Mouse (Mus musculus) limb, embryonic 14.5 days (tissue): ENCODE data around the gene Slc13a4. TPM values are rescaled to one million over a fixed set of nuclear protein-coding genes. Genes with fewer than 3 reads are reported as not detected.

Experiments used
- ATAC-seq: fragments of 200-750 bp; cut with Nextera tagmentation; 2 replicates; pipeline ENCODE4 v1.8.0; 2017; ENCODE audit warnings: low read depth, moderate number of reproducible peaks, moderate TSS enrichment; ENCODE audit not compliant: low FRiP score
- DNase-seq: peaks from one replicate; pipeline ENCODE4 v3.0.0-alpha.2; 2015; ENCODE audit warnings: low spot score
- H3K27ac ChIP-seq: fragments of 300-500 bp; sonication (generic); replicated peaks from 2 replicates; pipeline ENCODE4 v1.5.1; 2014; ENCODE audit warnings: low read depth, mild to moderate bottlenecking, low read length, moderate library complexity, mixed read lengths
- H3K27me3 ChIP-seq: fragments of 300-500 bp; sonication (generic); 2 replicates; pipeline ENCODE4 v1.6.1; 2014; ENCODE audit warnings: low read length, mixed read lengths; ENCODE audit not compliant: control insufficient read depth, insufficient read depth
- H3K36me3 ChIP-seq: fragments of 300-500 bp; sonication (generic); 2 replicates; pipeline ENCODE4 v1.6.1; 2014; ENCODE audit warnings: mild to moderate bottlenecking, low read length, moderate library complexity, mixed read lengths; ENCODE audit not compliant: control insufficient read depth, insufficient read depth
- H3K4me1 ChIP-seq: fragments of 300-500 bp; sonication (generic); 2 replicates; pipeline ENCODE4 v1.6.1; 2014; ENCODE audit warnings: antibody characterized with exemption, low read length, mixed read lengths; ENCODE audit not compliant: control insufficient read depth, insufficient read depth
- H3K4me2 ChIP-seq: fragments of 300-500 bp; sonication (generic); replicated peaks from 2 replicates; pipeline ENCODE4 v1.6.1; 2014; ENCODE audit warnings: low read depth, mild to moderate bottlenecking, low read length, moderate library complexity; ENCODE audit not compliant: severe bottlenecking
- H3K4me3 ChIP-seq: fragments of 300-500 bp; sonication (generic); replicated peaks from 2 replicates; pipeline ENCODE4 v1.5.1; 2014; ENCODE audit warnings: low read length
- H3K9ac ChIP-seq: fragments of 300-500 bp; sonication (generic); 2 replicates; pipeline ENCODE4 v1.6.1; 2014; ENCODE audit warnings: mild to moderate bottlenecking, low read depth, low read length, moderate library complexity; ENCODE audit not compliant: severe bottlenecking
- H3K9me3 ChIP-seq: fragments of 300-500 bp; sonication (generic); 2 replicates; pipeline ENCODE4 v1.6.1; 2016; ENCODE audit warnings: low read length; ENCODE audit not compliant: control insufficient read depth
- POLR2A ChIP-seq: fragments of 200-500 bp; IDR thresholded peaks from 2 replicates; pipeline ENCODE4 v1.8.0; 2012; ENCODE audit warnings: inconsistent platforms, mild to moderate bottlenecking, moderate library complexity, borderline replicate concordance; ENCODE audit not compliant: insufficient read depth, insufficient read length; ENCODE audit errors: extremely low read depth
- WGBS: fragments of 180-500 bp; shearing (Covaris S2); extraction: QIAGEN DNeasy Blood & Tissue Kit; methylation state at CpG from one replicate; pipeline ENCODE4 v1.1.7; 2014; 5-methylcytosine and 5-hydroxymethylcytosine counted together
- polyA plus RNA-seq, 2 experiments: library from polyadenylated mRNA; depleted of rRNA in 1 of 2; stranded (reverse) in 1 of 2; unstranded in 1 of 2; fragments of >200 nt; fragmentation: Nextera tagmentation in 1 of 2; extraction: Ambion mirVana in 1 of 2; gene quantifications; 2 replicates each; pipeline versions ENCODE4 v1.2.1 to v1.2.3; 2012 to 2014

The Slc13a4 gene
- polyA plus RNA-seq, 2 experiments = 0.30 to 0.33 TPM

- Histone ChIP-seq H3K4me3 (no peak overlapping the region), H3K4me1 (peaks cover 9% of the 10 kb centered on the region), H3K4me2 (no peak overlapping the region), H3K9me3 (no peaks in the 10 kb centered on the region), H3K27me3 (no peaks in the 10 kb centered on the region), H3K27ac (no peak overlapping the region), H3K36me3 (no peaks in the 10 kb centered on the region; the same call in 1 of the 2 replicates), H3K9ac (no peak overlapping the region)
- no peak for ATAC-seq
- DNase-seq = no peak
- 70% methylated on average over 13 of the region's 13 CpGs for WGBS
- TF ChIP-seq POLR2A = no peak
Observed at GRCm38 (mm10) chr6:35269643-35270042, 38.3 kb downstream of the Slc13a4 start.

GRCm38 (mm10) chr6:35268711-35269110 lies 39.2 kb downstream of the Slc13a4 start:
- TF ChIP-seq POLR2A = no peak
- no peak overlapping the region for H3K4me3 ChIP-seq
- no peak for ATAC-seq
- H3K27me3 ChIP-seq = no peaks in the 10 kb centered on the region
- no peak overlapping the region for H3K27ac ChIP-seq
- H3K9me3 ChIP-seq = no peaks in the 10 kb centered on the region
- peaks cover 2% of the 10 kb centered on the region for H3K36me3 ChIP-seq
- no peak overlapping the region for H3K4me2 ChIP-seq
- peaks cover 9% of the 10 kb centered on the region for H3K4me1 ChIP-seq
- no peak for DNase-seq
- H3K9ac ChIP-seq = no peak overlapping the region
- 98% methylated on average over 13 of the region's 13 CpGs for WGBS

- peak; percentile 23 for DNase-seq
- Histone ChIP-seq H3K4me1 (peaks cover 9% of the 10 kb centered on the region), H3K9me3 (no peaks in the 10 kb centered on the region), H3K4me3 (no peak overlapping the region), H3K36me3 (peaks cover 27% of the 10 kb centered on the region), H3K27me3 (no peaks in the 10 kb centered on the region), H3K27ac (peak overlapping the region; percentile 79), H3K9ac (no peak overlapping the region), H3K4me2 (no peak overlapping the region)
- no peak for TF ChIP-seq POLR2A
- WGBS = 64% methylated on average over 15 of the region's 15 CpGs
- ATAC-seq = peak; percentile 53
Observed at GRCm38 (mm10) chr6:35265580-35266278, 42.2 kb downstream of the Slc13a4 start.

DNA sequence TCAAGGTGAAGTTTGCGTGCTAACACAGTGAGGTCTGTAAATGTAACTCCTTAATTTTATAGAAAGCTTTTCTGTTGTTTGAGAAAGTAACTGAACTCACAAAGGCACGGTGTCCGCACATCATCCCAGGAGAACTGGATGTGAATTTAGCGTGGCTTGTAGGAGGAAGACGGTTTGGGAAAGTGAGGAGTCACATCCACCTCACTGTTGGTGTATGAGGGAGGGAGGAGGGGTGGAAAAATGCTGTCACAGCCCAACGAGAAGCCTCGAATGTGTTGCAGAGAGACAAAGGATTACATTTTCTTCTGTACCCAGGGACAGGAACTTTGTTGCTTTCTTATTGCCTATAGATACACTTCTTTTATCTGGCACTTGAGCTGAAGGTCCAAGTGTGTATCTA lies 47.4 kb downstream of the Slc13a4 start:
- TF ChIP-seq POLR2A = no peak
- no peak overlapping the region for H3K4me3 ChIP-seq
- H3K4me1 ChIP-seq = peaks cover 11% of the 10 kb centered on the region
- no peaks in the 10 kb centered on the region for H3K27me3 ChIP-seq
- WGBS = 85% methylated on average over 7 of the region's 7 CpGs
- DNase-seq (no peak), ATAC-seq (no peak)
- H3K9ac ChIP-seq = no peak overlapping the region
- peaks cover 29% of the 10 kb centered on the region for H3K36me3 ChIP-seq
- H3K27ac ChIP-seq = no peak overlapping the region
- H3K4me2 ChIP-seq = no peak overlapping the region
- H3K9me3 ChIP-seq = no peaks in the 10 kb centered on the region

DNA sequence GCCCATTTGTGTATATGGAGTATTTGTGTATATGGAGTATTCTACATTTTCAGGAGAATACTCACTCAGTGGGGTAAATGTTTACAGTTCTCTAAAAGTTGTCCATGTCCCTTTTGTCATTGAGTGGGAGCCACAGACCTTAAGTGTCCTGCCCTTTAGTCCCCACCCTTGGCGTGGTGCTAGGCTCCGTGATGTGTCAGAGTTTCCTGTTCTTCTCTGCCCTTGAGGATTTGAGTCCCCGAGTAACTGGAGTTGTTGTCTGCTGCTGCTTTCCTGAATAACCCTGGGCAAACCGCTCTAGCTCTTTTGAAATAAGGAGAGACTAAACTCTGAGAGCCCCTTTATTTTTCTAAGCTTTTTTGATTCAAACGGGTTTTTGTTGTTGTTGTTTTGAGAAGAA lies 48.4 kb downstream of the Slc13a4 start:
- Histone ChIP-seq H3K4me3 (no peak overlapping the region), H3K27me3 (no peaks in the 10 kb centered on the region), H3K9ac (no peak overlapping the region), H3K4me1 (peaks cover 21% of the 10 kb centered on the region), H3K4me2 (no peak overlapping the region), H3K36me3 (peaks cover 29% of the 10 kb centered on the region), H3K27ac (no peak overlapping the region), H3K9me3 (no peaks in the 10 kb centered on the region)
- TF ChIP-seq POLR2A = no peak
- DNase-seq (no peak), ATAC-seq (no peak)
- WGBS = 74% methylated on average over 5 of the region's 5 CpGs
